Mouse (Mus musculus) heart, adult 8-10 months (tissue): Measurements from ENCODE around the gene AC129217.1. TPM values are rescaled to one million over a fixed set of nuclear protein-coding genes. Genes with fewer than 3 reads are reported as not detected.

Source experiments
- DNase-seq: peaks from one replicate; pipeline ENCODE4 v3.0.0; 2022; ENCODE audit warnings: low spot score
- total RNA-seq, 4 experiments: library from RNA; stranded (reverse); gene quantifications; 2 replicates each; pipeline ENCODE4 v1.2.4; 2022

The AC129217.1 gene
- under 1 TPM in 1 of 4 experiments, not detected in 3; 0.53 TPM for total RNA-seq

DNA sequence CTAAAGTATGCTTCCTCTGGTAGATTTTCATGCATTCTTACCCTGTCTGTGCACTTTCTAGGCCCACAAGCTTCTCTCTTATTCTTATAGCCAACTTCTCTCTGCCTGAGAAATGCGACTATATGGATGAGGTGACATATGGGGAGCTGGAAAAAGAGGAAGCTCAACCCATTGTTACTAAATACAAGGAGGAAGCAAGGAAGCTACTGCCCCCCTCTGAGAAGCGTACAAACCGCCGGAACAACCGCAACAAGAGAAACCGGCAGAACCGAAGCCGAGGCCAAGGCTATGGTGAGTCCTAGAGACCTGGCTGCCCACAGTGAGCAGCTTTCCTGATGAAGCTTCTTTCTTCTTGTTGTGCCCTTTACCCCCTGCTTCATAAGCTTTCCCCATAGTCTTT lies at the start of gene AC129217.1:
TSS of gene AC129217.1 (plus strand) at position 114 of the 400 bp plus-strand sequence.
- DNase-seq = no peak

- DNase-seq = peak; percentile 95
Observed at GRCm38 (mm10) chr19:8786008-8786781, 43.4 kb upstream of the AC129217.1 start, which contains the start of gene Taf6l. Taf6l (minus strand) TSS chr19:8786417.

GRCm38 (mm10) chr19:8788521-8788920 lies 41.1 kb upstream of the AC129217.1 start:
- no peak for DNase-seq

GRCm38 (mm10) chr19:8789171-8789570 lies 40.4 kb upstream of the AC129217.1 start:
- no peak for DNase-seq

DNA sequence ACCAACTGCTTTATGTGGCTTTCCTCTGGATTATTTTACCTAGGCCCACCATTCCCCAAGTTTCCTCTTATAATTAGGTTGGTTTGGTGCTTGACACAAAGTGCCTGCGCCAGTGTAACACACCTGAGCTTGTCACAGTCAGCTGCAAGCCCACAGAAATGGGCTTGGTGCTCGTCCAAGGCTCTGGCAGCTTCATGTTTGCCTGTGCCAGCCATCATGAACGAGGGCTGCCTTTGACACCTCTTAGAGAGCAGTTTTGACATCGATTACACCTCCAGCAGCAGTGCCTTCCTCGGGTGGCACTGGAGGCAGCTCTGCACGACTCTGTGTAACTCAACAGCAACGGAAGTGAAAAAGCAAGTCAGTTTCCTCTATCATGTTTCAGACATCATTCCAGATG lies 39.4 kb upstream of the AC129217.1 start:
- DNase-seq = no peak

- peak; percentile 91 for DNase-seq
Observed at GRCm38 (mm10) chr19:8798264-8798946, 31.2 kb upstream of the AC129217.1 start, which contains the start of gene Polr2g. Polr2g (minus strand) TSS chr19:8798577.

DNA sequence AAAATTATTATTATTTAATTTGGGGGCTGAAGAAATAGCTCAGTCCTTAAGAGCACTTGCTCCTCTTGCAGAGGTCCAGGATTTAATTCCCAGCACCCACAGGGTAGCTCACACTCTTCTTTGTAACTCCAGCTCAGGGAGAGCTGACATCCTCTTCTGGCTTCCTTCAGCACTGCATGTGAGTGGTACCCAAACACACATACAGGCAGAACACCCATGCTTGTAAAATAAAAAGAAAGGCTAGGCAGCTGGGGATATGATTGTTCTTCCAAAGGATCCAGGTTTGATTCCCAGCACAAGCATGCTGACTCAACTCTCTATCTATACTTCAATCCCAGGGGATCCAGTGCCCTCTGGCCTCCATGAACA lies 30.6 kb upstream of the AC129217.1 start:
- DNase-seq = no peak

DNA sequence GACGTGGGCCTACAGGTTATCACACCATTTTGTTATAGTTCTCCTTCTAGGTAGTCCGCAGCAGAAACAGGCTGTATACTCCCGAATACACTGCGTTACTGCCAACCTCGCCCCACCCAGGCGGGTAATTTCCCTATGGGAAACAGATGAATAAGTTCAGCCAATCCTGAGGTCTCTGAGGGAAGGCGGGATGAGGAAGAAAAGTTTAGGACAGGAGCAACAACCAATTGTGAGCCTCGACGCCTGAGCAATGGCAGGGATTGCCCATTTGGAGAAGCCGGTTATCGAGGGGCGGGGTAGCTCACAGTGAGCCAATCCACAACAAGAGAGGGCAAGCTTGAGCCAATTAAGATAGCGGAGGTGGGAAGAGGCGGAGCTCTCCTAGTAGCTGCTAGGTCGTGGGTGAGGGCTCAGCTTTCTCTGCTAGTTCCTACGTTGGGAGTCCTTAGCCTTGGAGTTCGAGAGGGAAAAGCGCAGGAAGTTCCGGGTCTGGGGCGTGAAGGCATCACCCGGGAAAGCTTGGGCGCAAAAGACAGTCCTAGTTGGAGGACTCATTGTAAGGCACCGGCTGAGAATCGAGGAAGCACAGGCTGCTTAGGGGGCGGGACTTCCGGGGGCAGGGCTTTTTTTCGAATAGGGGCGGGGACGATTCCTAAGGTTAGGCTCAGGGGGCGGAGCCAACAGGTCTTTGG lies 27.3 kb upstream of the AC129217.1 start, which contains the start of gene Zbtb3:
TSS of gene Zbtb3 (plus strand) at position 426 of the 692 bp plus-strand sequence.
- DNase-seq = peak; percentile 98

DNA sequence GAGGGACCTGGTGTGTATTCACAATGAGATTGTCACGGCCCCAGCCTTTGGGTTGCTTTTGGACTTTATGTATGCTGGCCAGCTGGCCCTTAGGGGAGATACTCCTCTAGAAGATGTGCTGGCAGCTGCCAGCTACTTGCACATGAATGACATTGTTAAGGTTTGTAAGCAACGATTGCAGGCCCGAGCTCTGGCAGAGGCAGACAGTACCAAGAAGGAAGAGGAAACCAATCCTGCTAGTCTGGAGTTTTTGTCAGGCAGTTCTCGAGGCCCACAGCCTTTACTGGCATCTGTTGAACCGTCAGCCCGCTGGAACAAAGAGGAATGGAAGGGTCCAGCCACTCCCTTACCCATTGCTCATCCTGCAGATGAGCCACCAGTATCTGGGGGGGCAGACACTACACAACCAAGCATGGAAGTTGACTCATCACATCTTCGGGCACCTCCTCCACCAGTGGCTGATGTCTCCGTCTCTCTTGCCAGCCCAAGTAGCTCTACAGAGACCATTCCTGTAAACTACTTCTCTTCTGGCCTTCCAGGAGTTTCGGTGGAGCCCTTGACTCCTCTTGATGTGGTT lies 26.3 kb upstream of the AC129217.1 start:
- no peak for DNase-seq

DNA sequence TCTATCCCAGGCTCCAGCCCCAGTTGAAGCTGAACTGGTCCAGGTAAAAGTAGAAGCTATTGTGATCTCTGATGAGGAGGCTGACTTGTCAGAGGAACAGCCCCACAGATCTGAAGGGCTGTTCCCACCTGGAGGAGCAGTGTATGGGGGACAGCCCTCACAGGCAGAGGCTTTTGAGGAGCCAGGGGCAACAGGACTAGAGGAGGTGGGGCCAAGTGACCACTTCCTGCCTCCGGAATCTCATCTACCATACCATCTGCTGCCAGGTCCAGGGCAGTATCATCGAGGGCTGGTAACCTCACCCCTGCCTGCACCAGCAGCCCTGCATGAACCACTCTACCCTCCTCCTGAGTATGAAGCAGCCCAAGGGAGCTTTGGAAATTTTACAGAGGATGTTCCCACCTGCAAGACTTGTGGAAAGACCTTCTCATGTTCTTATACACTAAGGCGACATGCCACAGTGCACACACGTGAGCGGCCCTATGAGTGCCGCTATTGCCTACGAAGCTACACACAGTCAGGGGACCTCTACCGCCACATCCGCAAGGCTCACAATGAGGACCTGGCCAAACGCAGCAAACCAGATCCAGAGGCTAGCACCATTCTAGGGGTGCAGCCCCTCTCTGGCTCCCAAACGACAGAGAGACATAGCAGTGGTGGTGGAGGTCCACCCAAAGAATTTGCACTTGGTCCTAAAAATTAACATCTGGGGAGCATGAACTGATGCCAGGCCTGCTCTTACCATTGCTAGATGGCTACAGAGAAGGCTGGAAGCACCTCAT lies 25.5 kb upstream of the AC129217.1 start:
- no peak for DNase-seq

DNA sequence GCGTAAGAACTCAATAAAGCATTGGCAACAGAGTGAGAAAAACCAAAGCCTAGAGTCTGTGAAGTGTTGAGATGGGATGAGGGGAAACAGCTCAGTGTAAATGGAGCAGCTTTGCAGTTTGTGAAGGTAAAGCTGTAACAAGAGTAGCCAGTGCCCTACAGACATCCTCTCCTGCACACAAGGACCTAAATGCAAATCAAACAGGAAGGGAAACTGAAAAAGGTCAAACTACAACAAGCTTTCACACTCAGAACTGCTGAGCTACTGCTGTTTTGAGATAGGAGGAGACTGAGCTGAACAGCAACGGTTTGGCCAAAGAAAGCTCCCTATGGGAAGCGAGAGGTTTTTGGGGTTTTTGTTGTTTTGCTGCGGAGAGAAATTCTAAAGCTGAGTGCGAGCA lies 22.8 kb upstream of the AC129217.1 start:
- DNase-seq = no peak

GRCm38 (mm10) chr19:8815812-8816211 lies 13.8 kb upstream of the AC129217.1 start:
- DNase-seq = no peak

DNA sequence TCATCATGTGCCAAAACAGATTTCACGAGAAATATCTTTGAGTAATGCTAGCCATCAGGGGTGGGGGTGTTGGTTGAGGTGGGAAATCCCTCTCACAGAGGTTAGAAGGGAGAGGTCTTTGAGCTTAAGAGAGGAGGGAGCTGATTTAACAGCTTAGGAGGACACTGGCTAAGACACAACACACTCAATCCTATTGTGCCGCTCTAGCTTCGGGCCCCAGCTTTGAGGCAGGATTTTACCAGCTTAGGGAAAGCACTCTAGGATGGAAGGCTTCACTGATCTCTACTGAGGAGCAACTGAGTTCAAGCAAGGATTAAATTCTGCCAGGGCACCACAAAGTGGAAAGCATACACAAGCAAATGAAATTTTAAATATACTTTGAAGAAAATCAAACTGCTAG lies 12.6 kb upstream of the AC129217.1 start:
- DNase-seq = no peak

GRCm38 (mm10) chr19:8818301-8818798 lies 11.2 kb upstream of the AC129217.1 start:
- no peak for DNase-seq

DNA sequence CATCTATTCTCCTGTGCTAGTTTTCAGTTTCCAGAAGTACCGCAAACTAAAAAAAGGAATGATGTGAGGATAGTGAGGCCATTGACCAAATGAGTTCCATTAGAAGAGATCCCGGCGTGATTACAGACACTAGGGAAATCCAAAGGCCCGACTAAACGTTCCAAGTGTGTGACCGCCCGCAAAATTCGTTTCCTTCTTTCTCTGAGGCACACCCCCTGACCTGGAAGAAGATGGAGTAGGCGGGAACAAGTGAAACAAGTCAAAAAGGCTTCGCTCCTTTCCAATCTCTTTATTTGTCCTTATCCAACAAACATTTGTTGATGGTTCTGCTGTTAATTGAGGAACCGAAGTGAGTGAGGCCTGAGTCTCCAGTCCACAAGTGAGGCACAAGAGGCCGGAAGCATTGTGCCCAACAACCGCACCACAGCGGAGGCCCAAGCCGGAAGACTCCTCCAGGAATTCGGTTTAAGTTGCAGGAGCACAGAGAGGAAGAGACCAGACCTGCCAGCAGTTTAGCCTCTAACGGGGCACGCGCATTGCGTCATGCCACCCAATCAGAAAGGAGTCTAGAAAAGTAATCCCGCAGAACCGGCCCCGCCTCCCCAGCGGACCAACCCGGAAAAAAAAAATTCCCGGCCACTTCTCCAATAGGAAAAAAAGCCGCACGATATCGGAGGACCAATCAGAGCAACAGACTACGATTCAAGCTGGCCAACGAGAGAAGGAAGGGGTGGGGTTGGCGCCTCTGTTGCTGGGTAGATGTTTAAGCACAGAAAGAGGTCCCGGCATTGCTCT lies 10.6 kb upstream of the AC129217.1 start, which contains the start of gene Ttc9c:
TSS of gene Ttc9c (minus strand) at position 533 of the 795 bp plus-strand sequence.
- DNase-seq = peak; percentile 98

GRCm38 (mm10) chr19:8819596-8820423 lies 9.8 kb upstream of the AC129217.1 start, which contains the start of gene Hnrnpul2:
Hnrnpul2 (plus strand) TSS chr19:8820010.
- peak; percentile 98 for DNase-seq

- DNase-seq = no peak
Observed at GRCm38 (mm10) chr19:8820424-8820956, 9.1 kb upstream of the AC129217.1 start.

DNA sequence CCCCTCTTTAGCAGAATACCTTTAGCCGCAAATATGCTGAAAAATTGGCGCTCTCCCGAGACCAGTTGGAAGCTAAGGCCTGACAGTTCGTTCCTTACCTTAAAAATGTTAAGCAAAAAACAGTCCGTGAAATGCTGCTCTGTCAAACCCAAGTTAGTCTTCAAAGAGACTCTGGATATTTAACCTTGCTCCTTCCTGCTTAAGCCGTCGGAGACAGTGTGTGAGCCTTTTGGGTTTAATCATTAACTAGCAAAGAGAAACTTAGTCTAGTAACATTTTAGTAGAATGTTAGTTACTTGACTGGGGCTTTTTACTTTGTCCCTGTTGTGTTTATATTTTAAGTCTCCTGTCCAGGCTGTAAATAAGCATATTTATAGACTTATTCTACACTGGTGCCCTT lies 8.4 kb upstream of the AC129217.1 start:
- no peak for DNase-seq

- DNase-seq = no peak
Observed at GRCm38 (mm10) chr19:8822696-8823095, 6.9 kb upstream of the AC129217.1 start.
